Mouse (Mus musculus): ENCODE results near the gene Klrb1a.
A peak's percentile ranks its signal among the peaks of the same experiment; 100 is the strongest.
"Not testable (repeated sequence)": the region's sequence is repeated elsewhere in the genome, so short reads cannot be mapped to it uniquely, and the experiment has no call there.

The Klrb1a gene

GRCm38 (mm10) chr6:128623433-128623832 lies at the start of gene Klrb1a:
Gene Klrb1a (minus strand): TSS chr6:128623533.
- DNase-seq, result not testable (repeated sequence)

- no peak for DNase-seq
Measured at GRCm38 (mm10) chr6:128669936-128670335, 46.6 kb upstream of the Klrb1a start.

- no peak for DNase-seq
Measured at GRCm38 (mm10) chr6:128662206-128662605, 38.9 kb upstream of the Klrb1a start, which contains the start of gene Clec2h. Gene Clec2h (plus strand): TSS chr6:128662385.

GRCm38 (mm10) chr6:128661249-128661648 lies 37.9 kb upstream of the Klrb1a start:
- no peak for DNase-seq

GRCm38 (mm10) chr6:128652938-128653337 lies 29.6 kb upstream of the Klrb1a start:
- no peak for DNase-seq

- DNase-seq, result not testable (repeated sequence)
Measured at GRCm38 (mm10) chr6:128650827-128651226, 27.5 kb upstream of the Klrb1a start.

GRCm38 (mm10) chr6:128650187-128650586 lies 26.9 kb upstream of the Klrb1a start:
- DNase-seq, result no peak

GRCm38 (mm10) chr6:128649681-128650080 lies 26.3 kb upstream of the Klrb1a start:
- no peak for DNase-seq

GRCm38 (mm10) chr6:128645708-128646107 lies 22.4 kb upstream of the Klrb1a start:
- DNase-seq, result not testable (repeated sequence)

- DNase-seq, result not testable (repeated sequence)
Measured at GRCm38 (mm10) chr6:128644694-128645093, 21.4 kb upstream of the Klrb1a start.

- DNase-seq, result no peak
Measured at GRCm38 (mm10) chr6:128643999-128644398, 20.7 kb upstream of the Klrb1a start.

GRCm38 (mm10) chr6:128641116-128641716 lies 17.9 kb upstream of the Klrb1a start:
- DNase-seq, result no peak

GRCm38 (mm10) chr6:128640673-128641072 lies 17.3 kb upstream of the Klrb1a start:
- DNase-seq, result no peak

GRCm38 (mm10) chr6:128630912-128631905 lies 7.9 kb upstream of the Klrb1a start:
- not testable (repeated sequence) for DNase-seq

GRCm38 (mm10) chr6:128629771-128630739 lies 6.7 kb upstream of the Klrb1a start:
- DNase-seq, result peak; percentile 39

- not testable (repeated sequence) for DNase-seq
Measured at GRCm38 (mm10) chr6:128625246-128625645, 1.9 kb upstream of the Klrb1a start.

GRCm38 (mm10) chr6:128624425-128624824 lies 1.1 kb upstream of the Klrb1a start:
- peak; percentile 31 for DNase-seq

- no peak for DNase-seq
Measured at GRCm38 (mm10) chr6:128622733-128623132, 600 bp downstream of the Klrb1a start.

- DNase-seq, result no peak
Measured at GRCm38 (mm10) chr6:128606350-128606749, 17.0 kb downstream of the Klrb1a start.

- DNase-seq, result no peak
Measured at GRCm38 (mm10) chr6:128604512-128604911, 18.8 kb downstream of the Klrb1a start.

- DNase-seq, result no peak
Measured at GRCm38 (mm10) chr6:128602463-128603201, 20.7 kb downstream of the Klrb1a start.

- no peak for DNase-seq
Measured at GRCm38 (mm10) chr6:128602026-128602425, 21.3 kb downstream of the Klrb1a start.
